Mouse (Mus musculus) heart, embryonic 14.5 days (tissue): ENCODE measurements around the gene Wfdc15b. TPM values are rescaled to one million over a fixed set of nuclear protein-coding genes. Genes with fewer than 3 reads are reported as not detected.
"Not testable (repeated sequence)": the region's sequence is repeated elsewhere in the genome, so short reads cannot be mapped to it uniquely, and the experiment has no call there.

Experiments used
- ATAC-seq: fragments of 200-750 bp; cut with Nextera tagmentation; 2 replicates; pipeline ENCODE4 v1.8.0; 2017; ENCODE audit warnings: low read depth, moderate TSS enrichment; ENCODE audit not compliant: insufficient number of reproducible peaks, insufficient read depth, low FRiP score
- H3K27ac ChIP-seq, 2 experiments: fragments of 200-500 bp in 1 of 2; fragments of 300-500 bp in 1 of 2; sonication (generic) in 1 of 2; replicated peaks in 1 of 2; 2 replicates each; pipeline ENCODE4 v1.5.1; 2012 to 2014; ENCODE audit warnings: low read depth in 2 of 2, low read length in 2 of 2, control low read depth in 1 of 2, mild to moderate bottlenecking in 1 of 2, mixed read lengths in 1 of 2; ENCODE audit not compliant: control insufficient read depth in 1 of 2, insufficient read depth in 1 of 2
- H3K27me3 ChIP-seq: fragments of 300-500 bp; sonication (generic); 2 replicates; pipeline ENCODE4 v1.6.1; 2014; ENCODE audit warnings: mild to moderate bottlenecking, low read length, control low read depth; ENCODE audit not compliant: control insufficient read depth, insufficient read depth
- H3K36me3 ChIP-seq: fragments of 300-500 bp; sonication (generic); 2 replicates; pipeline ENCODE4 v1.6.1; 2014; ENCODE audit warnings: mild to moderate bottlenecking, control low read depth, low read length, mixed read lengths; ENCODE audit not compliant: control insufficient read depth, insufficient read depth
- H3K4me1 ChIP-seq, 2 experiments: fragments of 200-500 bp in 1 of 2; fragments of 300-500 bp in 1 of 2; sonication (generic) in 1 of 2; 2 replicates each; pipeline ENCODE4 v1.6.1; 2012 to 2014; ENCODE audit warnings: low read length in 2 of 2, control low read depth in 1 of 2, mixed read lengths in 1 of 2; ENCODE audit not compliant: control insufficient read depth in 2 of 2, insufficient read depth in 2 of 2
- H3K4me2 ChIP-seq: fragments of 300-500 bp; sonication (generic); 2 replicates; pipeline ENCODE4 v1.6.1; 2014; ENCODE audit warnings: mild to moderate bottlenecking, low read length
- H3K4me3 ChIP-seq, 2 experiments: fragments of 200-500 bp in 1 of 2; fragments of 300-500 bp in 1 of 2; sonication (generic) in 1 of 2; 2 replicates each; pipeline ENCODE4 v1.5.1; 2012 to 2014; ENCODE audit warnings: low read length in 2 of 2, mild to moderate bottlenecking in 2 of 2, control low read depth in 1 of 2, low read depth in 1 of 2, moderate library complexity in 1 of 2; ENCODE audit not compliant: control insufficient read depth in 1 of 2, insufficient read depth in 1 of 2
- H3K9ac ChIP-seq: fragments of 300-500 bp; sonication (generic); 2 replicates; pipeline ENCODE4 v1.6.1; 2014; ENCODE audit warnings: mild to moderate bottlenecking, low read length
- H3K9me3 ChIP-seq: fragments of 300-500 bp; sonication (generic); 2 replicates; pipeline ENCODE4 v1.6.1; 2016; ENCODE audit warnings: low read length, control low read depth; ENCODE audit not compliant: control insufficient read depth
- WGBS: fragments of 180-500 bp; shearing (Covaris S2); extraction: QIAGEN DNeasy Blood & Tissue Kit; methylation state at CpG from one replicate; pipeline ENCODE4 v1.1.7; 2014; 5-methylcytosine and 5-hydroxymethylcytosine counted together
- polyA plus RNA-seq: library from polyadenylated mRNA; unstranded; fragments of >200 nt; fragmentation: Nextera tagmentation; extraction: Ambion mirVana; gene quantifications from 2 replicates; pipeline ENCODE4 v1.2.1, GENCODE M21; 2014

Gene Wfdc15b
- polyA plus RNA-seq = not detected in 2 replicates

- no peak within 1 kb of the TSS for H3K4me2 ChIP-seq
- no peaks in the 10 kb centered on the region for H3K4me1 ChIP-seq
- no peak within 1 kb of the TSS for H3K9ac ChIP-seq
- no peak within 1 kb of the TSS for H3K4me3 ChIP-seq
- H3K36me3 ChIP-seq = no peaks in the 10 kb centered on the region
- H3K27ac ChIP-seq = no peak within 1 kb of the TSS
- no peak for ATAC-seq
- no peaks in the 10 kb centered on the region for H3K27me3 ChIP-seq
- H3K9me3 ChIP-seq = no peaks in the 10 kb centered on the region
- 81% methylated on average over 11 of the region's 11 CpGs for WGBS
Measured at GRCm38 (mm10) chr2:164221522-164221921, at the start of gene Wfdc15b. TSS of gene Wfdc15b (minus strand) at chr2:164221660.

- H3K9ac ChIP-seq, H3K4me2 ChIP-seq, H3K36me3 ChIP-seq, H3K27ac ChIP-seq, H3K4me1 ChIP-seq, H3K27me3 ChIP-seq, H3K9me3 ChIP-seq, H3K4me3 ChIP-seq, ATAC-seq: not testable (repeated sequence)
- WGBS = 33% methylated on average over 1 of the region's 1 CpGs
Measured at GRCm38 (mm10) chr2:164256540-164256939, 35.1 kb upstream of the Wfdc15b start, which contains the start of gene Svs3b. TSS of gene Svs3b (minus strand) at chr2:164256640.

- no peak for ATAC-seq
- peaks cover 4 to 6% of the 10 kb centered on the region in 2 experiments; a peak in 3 of 4 replicates for H3K4me1 ChIP-seq
- WGBS = 81% methylated on average over 3 of the region's 3 CpGs
- H3K4me2 ChIP-seq = no peak within 1 kb of the TSS
- no peak within 1 kb of the TSS for H3K4me3 ChIP-seq
- no peaks in the 10 kb centered on the region for H3K36me3 ChIP-seq
- H3K9ac ChIP-seq = no peak within 1 kb of the TSS
- H3K27ac ChIP-seq = no peak within 1 kb of the TSS
- H3K9me3 ChIP-seq = no peaks in the 10 kb centered on the region
- H3K27me3 ChIP-seq = no peaks in the 10 kb centered on the region
Measured at GRCm38 (mm10) chr2:164238366-164238765, 16.9 kb upstream of the Wfdc15b start, which contains the start of gene Svs2. TSS of gene Svs2 (minus strand) at chr2:164238466.

GRCm38 (mm10) chr2:164232671-164233070 is 11.2 kb upstream of the Wfdc15b start:
- no peak overlapping the region for H3K27ac ChIP-seq
- 80% methylated on average over 8 of the region's 8 CpGs for WGBS
- no peak for ATAC-seq

GRCm38 (mm10) chr2:164228361-164229070 is 7.1 kb upstream of the Wfdc15b start:
- H3K27me3 ChIP-seq = no peaks in the 10 kb centered on the region
- no peaks in the 10 kb centered on the region for H3K36me3 ChIP-seq
- H3K27ac ChIP-seq = no peak overlapping the region
- H3K9ac ChIP-seq = no peak overlapping the region
- ATAC-seq = no peak
- no peaks in the 10 kb centered on the region for H3K9me3 ChIP-seq
- 76% methylated on average over 8 of the region's 8 CpGs for WGBS
- no peaks in the 10 kb centered on the region for H3K4me1 ChIP-seq
- no peak overlapping the region for H3K4me3 ChIP-seq
- no peak overlapping the region for H3K4me2 ChIP-seq

More at GRCm38 (mm10) chr2:164232671-164233070, 11.2 kb upstream of the Wfdc15b start:
- H3K9me3 ChIP-seq = no peaks in the 10 kb centered on the region
- H3K4me1 ChIP-seq = no peaks in the 10 kb centered on the region
- H3K27me3 ChIP-seq = no peaks in the 10 kb centered on the region
- H3K4me2 ChIP-seq = no peak overlapping the region
- no peaks in the 10 kb centered on the region for H3K36me3 ChIP-seq
- no peak overlapping the region for H3K9ac ChIP-seq
- no peak overlapping the region for H3K4me3 ChIP-seq

- Histone ChIP-seq H3K4me1 (no peaks in the 10 kb centered on the region), H3K27ac (no peak overlapping the region), H3K36me3 (no peaks in the 10 kb centered on the region), H3K27me3 (no peaks in the 10 kb centered on the region), H3K9me3 (no peaks in the 10 kb centered on the region), H3K4me2 (no peak overlapping the region), H3K9ac (no peak overlapping the region), H3K4me3 (no peak overlapping the region)
- 83% methylated on average over 9 of the region's 9 CpGs for WGBS
- ATAC-seq = no peak
Measured at GRCm38 (mm10) chr2:164219295-164219694, 2.2 kb downstream of the Wfdc15b start.

GRCm38 (mm10) chr2:164212711-164213110 is 8.7 kb downstream of the Wfdc15b start:
- Histone ChIP-seq H3K4me2 (no peak overlapping the region), H3K9ac (no peak overlapping the region), H3K4me1 (no peaks in the 10 kb centered on the region), H3K27me3 (no peaks in the 10 kb centered on the region), H3K9me3 (no peaks in the 10 kb centered on the region), H3K36me3 (no peaks in the 10 kb centered on the region), H3K4me3 (no peak overlapping the region), H3K27ac (no peak overlapping the region)
- WGBS = 80% methylated on average over 5 of the region's 5 CpGs
- ATAC-seq = no peak

- no peaks in the 10 kb centered on the region for H3K36me3 ChIP-seq
- no peak overlapping the region for H3K4me3 ChIP-seq
- ATAC-seq = no peak
- H3K4me2 ChIP-seq = no peak overlapping the region
- H3K27ac ChIP-seq = no peak overlapping the region
- no peaks in the 10 kb centered on the region for H3K9me3 ChIP-seq
- WGBS = 86% methylated on average over 4 of the region's 4 CpGs
- no peak overlapping the region for H3K9ac ChIP-seq
- no peaks in the 10 kb centered on the region for H3K27me3 ChIP-seq
- H3K4me1 ChIP-seq = no peaks in the 10 kb centered on the region
Measured at GRCm38 (mm10) chr2:164210892-164211291, 10.6 kb downstream of the Wfdc15b start.
